In the genomic region with DNA sequence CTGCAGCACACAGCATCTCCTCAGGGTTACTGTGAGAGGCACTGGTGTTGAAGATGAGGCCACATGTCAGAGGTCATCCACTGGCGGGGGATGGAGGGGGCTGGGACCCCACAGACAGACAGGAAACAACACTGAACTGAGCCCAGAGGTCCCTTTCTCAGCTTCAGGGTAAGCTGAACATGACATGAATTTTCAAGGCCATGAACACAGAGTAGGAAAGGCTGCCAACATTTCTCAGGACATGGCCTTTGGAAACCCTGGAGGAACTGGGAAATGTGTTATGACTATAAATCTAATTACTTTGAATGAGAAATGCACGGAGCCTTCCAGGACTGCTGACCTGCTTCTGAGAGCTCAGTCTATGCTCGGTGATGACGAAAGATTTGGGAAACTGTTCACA, we compare ENCODE assay signal across 10 mouse cellular contexts.
DNase-seq lines count a peak whose midpoint lies in the region; ATAC-seq and TF ChIP-seq lines count a peak whose summit lies in the region.
"Had no signal": no experiment of that assay in that cellular context is flagged by ENCODE, and none has a peak within 500 bp of the region (broad histone marks: within the 10 kb centered on the region; RNA-seq: fewer than 3 reads in every experiment).

No protein-coding gene starts in this region.

- no peak overlapping the region for H3K9ac ChIP-seq in embryonic facial prominence, embryonic 14.5 days (ENCODE audit: low read depth, low read length)
- no peak overlapping the region for H3K9ac ChIP-seq in lung, embryonic 16.5 days (ENCODE audit: low read length)
- no peak overlapping the region for H3K9ac ChIP-seq in kidney, embryonic 16.5 days (replicated peaks; ENCODE audit: low read length)
- no peak overlapping the region for H3K9ac ChIP-seq in forebrain, embryonic 15.5 days (replicated peaks)
- H3K9ac ChIP-seq: liver, postnatal 0 days; neural tube, embryonic 12.5 days had no signal

- no peaks in the 10 kb centered on the region for H3K36me3 ChIP-seq in embryonic facial prominence, embryonic 14.5 days (ENCODE audit: control insufficient read depth, insufficient read depth, low read length)
- no peaks in the 10 kb centered on the region for H3K36me3 ChIP-seq in embryonic facial prominence, embryonic 10.5 days (replicated peaks)
- H3K36me3 ChIP-seq in lung, embryonic 16.5 days (ENCODE audit: control insufficient read depth, insufficient read depth, low read length): no peaks in the 10 kb centered on the region
- H3K36me3 ChIP-seq in kidney, embryonic 16.5 days (ENCODE audit: insufficient read depth, low read length): no peaks in the 10 kb centered on the region
- no peaks in the 10 kb centered on the region for H3K36me3 ChIP-seq in forebrain, embryonic 15.5 days
- H3K36me3 ChIP-seq: neural tube, embryonic 12.5 days had no signal

- TF ChIP-seq CTCF in lung, adult 2 months (IDR thresholded peaks at IDR 0.05; ENCODE audit: insufficient read depth, low read length): no peak

- no peak for TF ChIP-seq POLR2A in lung, adult 2 months (IDR thresholded peaks at IDR 0.05; ENCODE audit: borderline replicate concordance, extremely low read depth, low read depth, low read length)

- peaks cover 10% of the 10 kb centered on the region; the same call in 1 of the 2 replicates for H3K4me1 ChIP-seq in embryonic facial prominence, embryonic 14.5 days (ENCODE audit: control insufficient read depth, insufficient read depth, low read length)
- H3K4me1 ChIP-seq in embryonic facial prominence, embryonic 10.5 days: peaks cover 11% of the 10 kb centered on the region
- no peaks in the 10 kb centered on the region for H3K4me1 ChIP-seq in lung, embryonic 16.5 days (replicated peaks; ENCODE audit: control insufficient read depth, insufficient read depth, low read length)
- H3K4me1 ChIP-seq in lung, adult 2 months (ENCODE audit: control insufficient read depth, insufficient read depth, low read length): no peaks in the 10 kb centered on the region
- no peaks in the 10 kb centered on the region for H3K4me1 ChIP-seq in kidney, embryonic 16.5 days (ENCODE audit: insufficient read depth, low read length)
- no peaks in the 10 kb centered on the region for H3K4me1 ChIP-seq in forebrain, embryonic 15.5 days
- H3K4me1 ChIP-seq: neural tube, embryonic 12.5 days had no signal

- H3K27me3 ChIP-seq in embryonic facial prominence, embryonic 14.5 days (replicated peaks; ENCODE audit: control insufficient read depth, insufficient read depth, low read length): no peaks in the 10 kb centered on the region
- no peaks in the 10 kb centered on the region for H3K27me3 ChIP-seq in embryonic facial prominence, embryonic 10.5 days (replicated peaks; ENCODE audit: low read depth, poor library complexity, severe bottlenecking)
- H3K27me3 ChIP-seq in lung, embryonic 16.5 days (ENCODE audit: control insufficient read depth, insufficient read depth, low read depth, low read length): no peaks in the 10 kb centered on the region
- no peaks in the 10 kb centered on the region for H3K27me3 ChIP-seq in kidney, embryonic 16.5 days (ENCODE audit: insufficient read depth, low read length)
- H3K27me3 ChIP-seq in forebrain, embryonic 15.5 days: no peaks in the 10 kb centered on the region
- H3K27me3 ChIP-seq: neural tube, embryonic 12.5 days had no signal

- no peaks in the 10 kb centered on the region for H3K9me3 ChIP-seq in embryonic facial prominence, embryonic 14.5 days (ENCODE audit: control insufficient read depth, low read length)
- H3K9me3 ChIP-seq in embryonic facial prominence, embryonic 10.5 days: no peaks in the 10 kb centered on the region
- H3K9me3 ChIP-seq in lung, embryonic 16.5 days (ENCODE audit: control insufficient read depth, low read length): no peaks in the 10 kb centered on the region
- no peaks in the 10 kb centered on the region for H3K9me3 ChIP-seq in kidney, embryonic 16.5 days (ENCODE audit: low read length)
- H3K9me3 ChIP-seq in forebrain, embryonic 15.5 days: no peaks in the 10 kb centered on the region
- H3K9me3 ChIP-seq: neural tube, embryonic 12.5 days had no signal

- no peak overlapping the region for H3K4me3 ChIP-seq in embryonic facial prominence, embryonic 14.5 days (ENCODE audit: low read depth, low read length)
- no peak overlapping the region for H3K4me3 ChIP-seq in embryonic facial prominence, embryonic 10.5 days
- no peak overlapping the region for H3K4me3 ChIP-seq in lung, embryonic 16.5 days (ENCODE audit: low read length)
- H3K4me3 ChIP-seq in lung, adult 2 months (replicated peaks; ENCODE audit: extremely low read depth, low read depth, low read length): no peak overlapping the region
- H3K4me3 ChIP-seq in kidney, embryonic 16.5 days (ENCODE audit: low read length): no peak overlapping the region
- no peak overlapping the region for H3K4me3 ChIP-seq in forebrain, embryonic 15.5 days
- H3K4me3 ChIP-seq: neural tube, embryonic 12.5 days had no signal

- WGBS in embryonic facial prominence, embryonic 14.5 days: 45% methylated on average over 4 of the region's 4 CpGs
- 51% methylated on average over 4 of the region's 4 CpGs for WGBS in embryonic facial prominence, embryonic 10.5 days
- 54% methylated on average over 4 of the region's 4 CpGs for WGBS in lung, embryonic 16.5 days
- WGBS in lung, adult 2 months: 60% methylated on average over 4 of the region's 4 CpGs
- WGBS in kidney, embryonic 16.5 days: 50% methylated on average over 4 of the region's 4 CpGs
- WGBS in forebrain, embryonic 15.5 days: 77% methylated on average over 4 of the region's 4 CpGs

- DNase-seq in embryonic facial prominence, embryonic 14.5 days (ENCODE audit: low spot score): peak; percentile 74
- DNase-seq in embryonic facial prominence, embryonic 10.5 days (ENCODE audit: low spot score): no peak
- DNase-seq in lung, adult 2 months: no peak
- peak; percentile 36 for DNase-seq in skeletal muscle tissue, adult 2 months (ENCODE audit: low read depth, low spot score)
- DNase-seq in embryo, embryonic 11 days: no peak
- DNase-seq: liver, postnatal 0 days had no signal

- 0 out of 2 replicates have a peak, but pooled peaks have one; percentile 53 for ATAC-seq in embryonic facial prominence, embryonic 14.5 days (ENCODE audit: low read depth)
- peak; percentile 87 for ATAC-seq in lung, embryonic 16.5 days (ENCODE audit: low read depth)
- peak; percentile 71 for ATAC-seq in kidney, embryonic 16.5 days (ENCODE audit: low FRiP score, low TSS enrichment)
- no peak for ATAC-seq in forebrain, embryonic 15.5 days (replicated peaks)
- ATAC-seq: liver, postnatal 0 days had no signal

- H3K27ac ChIP-seq in embryonic facial prominence, embryonic 14.5 days (replicated peaks; ENCODE audit: low read depth, low read length): no peak overlapping the region
- no peak overlapping the region; the same call in 1 of the 2 replicates for H3K27ac ChIP-seq in embryonic facial prominence, embryonic 10.5 days (replicated peaks)
- H3K27ac ChIP-seq in lung, embryonic 16.5 days (ENCODE audit: low read length): no peak overlapping the region
- H3K27ac ChIP-seq in kidney, embryonic 16.5 days (ENCODE audit: low read length): no peak overlapping the region
- no peak overlapping the region for H3K27ac ChIP-seq in forebrain, embryonic 15.5 days (replicated peaks)
- H3K27ac ChIP-seq: neural tube, embryonic 12.5 days had no signal

- no peak overlapping the region for H3K4me2 ChIP-seq in embryonic facial prominence, embryonic 14.5 days (ENCODE audit: low read depth, low read length)
- no peak overlapping the region for H3K4me2 ChIP-seq in lung, embryonic 16.5 days (ENCODE audit: low read depth, low read length)
- no peak overlapping the region for H3K4me2 ChIP-seq in kidney, embryonic 16.5 days (replicated peaks; ENCODE audit: low read depth, low read length)
- H3K4me2 ChIP-seq in forebrain, embryonic 15.5 days (replicated peaks): no peak overlapping the region
- H3K4me2 ChIP-seq: neural tube, embryonic 12.5 days had no signal

Comparison
In these comparisons a context has a peak if more than half of its experiments do, and no peak if none do; other contexts are left out.
1. DNase-seq: peak in embryonic facial prominence, embryonic 14.5 days (single experiment) and skeletal muscle tissue, adult 2 months (single experiment); none in embryonic facial prominence, embryonic 10.5 days (single experiment), lung, adult 2 months (single experiment) and embryo, embryonic 11 days (single experiment).